Mouse (Mus musculus) lung, postnatal 36 days (tissue): ENCODE measurements around the gene Mum1.

ENCODE experiments used
- DNase-seq: peaks from one replicate; pipeline ENCODE4 v3.0.0; 2022; ENCODE audit warnings: mixed read lengths

Mum1 gene

DNA sequence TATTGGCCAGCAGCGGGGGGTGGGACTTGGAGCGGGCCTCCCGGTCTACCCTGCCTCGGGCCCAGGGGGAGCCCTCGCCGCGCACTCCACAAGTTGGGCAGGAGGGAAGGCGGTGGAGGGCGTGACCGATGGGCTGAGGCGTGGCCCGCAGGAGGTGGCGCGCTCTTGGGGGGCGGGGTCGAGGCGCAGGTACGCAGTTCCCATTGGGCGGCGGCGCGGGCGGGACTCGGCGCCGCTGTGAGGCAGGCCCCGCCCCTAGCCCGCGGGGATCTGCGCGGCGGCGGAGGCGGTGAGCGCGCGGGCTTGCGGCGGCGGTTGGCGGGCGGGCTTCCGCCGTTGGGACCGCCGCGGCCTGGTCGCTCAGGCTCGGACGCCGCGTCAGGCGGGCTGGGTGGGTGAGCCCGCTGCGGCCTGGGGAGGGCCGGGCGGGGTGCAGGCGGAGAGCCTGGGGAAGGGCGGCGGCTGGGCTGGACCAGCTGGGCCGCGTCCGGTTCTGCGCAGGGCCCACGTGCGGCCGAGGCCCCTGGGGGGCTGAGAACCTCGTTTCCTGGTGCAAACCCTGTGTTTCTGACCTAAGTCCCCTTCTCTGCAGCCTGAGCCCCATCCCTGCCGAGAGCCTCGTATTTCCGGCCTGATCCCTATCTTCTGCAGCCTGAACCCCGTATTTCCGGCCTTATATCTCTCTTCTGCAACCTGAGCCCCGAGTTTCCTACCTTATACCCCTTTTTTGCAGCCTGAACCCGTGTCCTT, at the start of gene Mum1:
Mum1 (plus strand) TSS at position 19 of the 750 bp plus-strand sequence.
- DNase-seq, result peak; percentile 100

DNA sequence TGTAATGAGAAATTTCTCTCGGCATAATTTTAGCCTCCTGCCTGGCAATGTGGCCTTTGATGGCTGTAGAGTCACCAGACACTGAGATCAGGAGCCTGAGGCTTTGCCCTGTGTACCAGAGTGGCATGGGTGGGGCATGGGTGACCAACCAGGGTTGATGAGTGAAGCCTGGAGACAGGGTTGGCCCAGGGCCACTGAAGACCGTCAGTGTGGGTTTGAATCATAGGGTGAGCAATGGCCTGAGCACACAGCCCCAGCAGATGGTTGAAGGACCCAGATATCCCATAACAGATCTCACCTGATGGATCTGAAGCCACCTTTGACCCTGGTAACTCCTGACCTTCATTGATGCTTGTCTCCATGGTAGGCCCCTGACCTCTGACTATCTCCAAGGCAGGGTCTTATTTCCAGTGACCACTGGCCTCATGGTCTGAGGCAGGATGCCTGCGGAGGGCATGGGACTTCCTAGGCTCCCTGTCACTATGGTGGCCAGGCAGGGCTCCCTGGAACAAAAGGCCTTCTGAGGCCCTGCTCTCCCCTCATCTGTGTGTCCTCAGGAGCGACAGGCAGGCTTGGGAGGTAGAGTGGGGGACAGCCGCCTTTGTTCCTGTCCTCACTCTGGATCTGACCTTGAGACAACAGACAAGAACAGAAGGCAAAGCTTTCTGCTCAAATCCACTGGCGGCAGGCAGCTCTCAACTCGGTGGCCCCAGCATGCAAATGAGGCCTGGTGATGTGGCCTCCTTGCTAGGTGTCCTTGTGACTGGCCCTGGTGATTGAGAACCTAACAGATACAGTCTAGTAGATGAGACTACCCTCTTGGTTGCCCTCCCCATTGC, 48.6 kb upstream of the Mum1 start:
- no peak for DNase-seq

DNA sequence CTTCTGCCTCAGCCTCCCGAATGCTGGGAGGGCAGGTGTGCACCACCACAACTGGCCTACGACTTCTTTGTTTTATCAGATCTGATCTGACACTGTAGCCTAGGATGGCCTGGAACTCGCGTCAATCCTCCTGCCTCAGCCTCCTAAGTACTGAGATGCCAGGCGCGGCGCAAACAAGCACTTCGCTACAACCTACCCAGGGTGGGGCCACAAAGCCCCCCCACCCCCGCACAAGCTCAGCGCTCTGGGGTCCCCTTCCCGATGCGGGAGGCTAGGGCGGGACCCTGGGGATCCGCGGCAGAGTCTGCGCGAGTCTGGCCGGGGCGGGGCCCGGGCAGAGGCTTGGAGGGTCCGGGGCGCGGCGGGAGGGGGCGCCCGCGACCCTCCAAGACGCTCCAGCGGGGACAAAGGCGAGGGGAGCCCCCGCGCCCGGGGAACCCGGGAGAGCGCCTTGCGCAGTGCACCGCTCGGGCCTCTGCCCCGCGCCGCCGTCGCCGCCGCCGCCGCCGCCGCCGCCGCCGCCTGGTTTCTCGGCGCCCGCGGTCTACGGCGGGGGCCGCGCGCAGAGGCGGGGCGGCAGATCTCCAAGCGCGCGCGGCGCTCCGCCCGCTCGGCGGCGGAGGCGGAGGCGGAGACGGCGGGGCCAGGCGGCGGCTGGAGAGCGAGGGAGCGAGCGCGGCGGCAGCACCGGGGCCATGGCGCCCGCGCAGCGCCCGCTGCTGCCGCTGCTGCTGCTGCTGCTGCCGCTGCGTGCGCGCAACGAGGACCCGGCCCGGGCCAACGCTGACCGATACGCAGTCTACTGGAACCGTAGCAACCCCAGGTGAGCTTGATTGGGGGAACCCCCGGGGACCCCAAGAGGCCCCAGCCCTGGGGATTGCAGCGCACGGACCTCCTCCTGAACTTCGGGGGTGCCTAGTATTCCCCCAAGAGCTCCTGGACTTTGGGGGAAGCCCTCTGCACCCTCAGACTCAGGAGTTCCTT, 46.9 kb upstream of the Mum1 start, which contains the start of gene Efna2:
Efna2 (plus strand) TSS at position 415 of the 984 bp plus-strand sequence.
- no peak for DNase-seq

DNA sequence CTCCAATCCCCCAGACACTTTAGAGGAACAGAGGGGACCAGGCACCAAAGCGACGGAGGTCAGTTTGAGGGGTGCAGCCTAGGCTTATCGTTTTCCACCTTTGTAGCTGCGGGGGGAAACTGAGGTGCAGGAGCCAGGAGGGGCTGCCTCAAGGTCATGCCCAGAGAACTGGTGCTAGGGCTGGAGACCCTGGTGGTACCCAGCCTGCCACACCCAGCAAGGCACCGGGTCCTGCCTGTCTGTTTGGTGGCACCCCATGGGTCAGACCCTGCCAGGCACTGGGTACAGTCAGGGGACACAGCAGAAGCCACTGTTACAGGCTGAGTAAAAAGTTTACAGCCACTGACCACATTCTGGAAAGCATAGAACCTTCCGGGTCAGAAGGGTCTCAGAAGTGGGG, 45.9 kb upstream of the Mum1 start:
- no peak for DNase-seq

DNA sequence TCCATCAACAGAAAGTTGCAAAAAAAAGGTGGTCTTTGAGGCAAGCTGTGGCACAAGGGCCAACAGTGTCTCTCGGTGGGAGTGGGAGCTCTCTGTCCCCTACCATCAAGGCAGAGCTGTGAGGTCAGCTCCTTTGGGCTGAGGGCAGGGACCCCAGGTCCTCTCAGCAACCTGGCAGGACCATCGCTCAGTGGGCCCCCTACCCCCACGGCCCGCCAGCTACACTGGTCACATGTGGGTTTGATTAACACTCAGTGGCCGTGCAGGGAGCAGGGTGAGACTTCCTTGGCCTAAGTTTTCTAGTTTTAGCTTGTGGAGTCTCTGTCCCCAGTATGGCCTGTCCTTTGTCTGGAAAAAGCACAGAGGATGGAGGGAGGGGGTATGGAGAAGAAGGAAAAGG, 45.4 kb upstream of the Mum1 start:
- no peak for DNase-seq

GRCm38 (mm10) chr10:80182547-80182946, 43.7 kb upstream of the Mum1 start:
- DNase-seq, result no peak

DNA sequence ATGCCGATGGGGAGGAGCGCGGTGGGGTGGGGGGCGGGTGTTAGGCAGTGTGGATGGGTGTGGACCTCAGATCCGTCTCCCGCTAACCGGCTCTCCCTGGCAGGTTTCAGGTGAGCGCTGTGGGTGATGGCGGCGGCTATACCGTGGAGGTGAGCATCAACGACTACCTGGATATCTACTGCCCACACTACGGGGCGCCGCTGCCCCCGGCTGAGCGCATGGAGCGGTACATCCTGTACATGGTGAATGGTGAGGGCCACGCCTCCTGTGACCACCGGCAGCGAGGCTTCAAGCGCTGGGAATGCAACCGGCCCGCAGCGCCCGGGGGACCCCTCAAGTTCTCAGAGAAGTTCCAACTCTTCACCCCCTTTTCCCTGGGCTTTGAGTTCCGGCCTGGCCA, 39.6 kb upstream of the Mum1 start:
- DNase-seq, result no peak

DNA sequence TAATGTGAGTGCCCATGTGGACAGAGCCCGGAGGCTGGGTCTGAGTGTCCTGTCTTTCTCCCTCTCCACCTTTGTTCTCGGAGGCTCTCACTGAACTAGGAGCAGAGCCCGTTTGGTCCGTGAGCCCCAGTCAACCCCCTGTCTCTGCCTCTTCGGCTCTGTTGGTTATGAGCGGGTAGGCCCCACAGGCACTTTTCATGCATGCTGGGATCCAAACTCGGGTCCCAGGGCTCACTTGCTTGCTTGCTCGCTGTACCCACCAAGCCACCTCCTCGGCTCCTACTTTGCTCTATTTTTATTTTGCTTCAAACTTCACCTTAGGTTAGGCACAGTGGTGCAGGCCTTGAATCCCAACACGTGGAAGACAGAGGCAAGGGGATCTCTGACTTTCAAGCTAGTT, 38.5 kb upstream of the Mum1 start:
- DNase-seq, result no peak

GRCm38 (mm10) chr10:80188453-80189024, 37.7 kb upstream of the Mum1 start:
- DNase-seq, result no peak

GRCm38 (mm10) chr10:80189999-80190398, 36.2 kb upstream of the Mum1 start:
- DNase-seq, result no peak

- peak; percentile 38 for DNase-seq
Observed at GRCm38 (mm10) chr10:80190491-80191051, 35.7 kb upstream of the Mum1 start.

- DNase-seq, result no peak
Observed at GRCm38 (mm10) chr10:80193976-80194375, 32.3 kb upstream of the Mum1 start.

- no peak for DNase-seq
Observed at GRCm38 (mm10) chr10:80194441-80194840, 31.8 kb upstream of the Mum1 start.

GRCm38 (mm10) chr10:80196167-80196566, 30.1 kb upstream of the Mum1 start:
- DNase-seq, result no peak

GRCm38 (mm10) chr10:80196778-80197581, 29.3 kb upstream of the Mum1 start:
- no peak for DNase-seq

DNA sequence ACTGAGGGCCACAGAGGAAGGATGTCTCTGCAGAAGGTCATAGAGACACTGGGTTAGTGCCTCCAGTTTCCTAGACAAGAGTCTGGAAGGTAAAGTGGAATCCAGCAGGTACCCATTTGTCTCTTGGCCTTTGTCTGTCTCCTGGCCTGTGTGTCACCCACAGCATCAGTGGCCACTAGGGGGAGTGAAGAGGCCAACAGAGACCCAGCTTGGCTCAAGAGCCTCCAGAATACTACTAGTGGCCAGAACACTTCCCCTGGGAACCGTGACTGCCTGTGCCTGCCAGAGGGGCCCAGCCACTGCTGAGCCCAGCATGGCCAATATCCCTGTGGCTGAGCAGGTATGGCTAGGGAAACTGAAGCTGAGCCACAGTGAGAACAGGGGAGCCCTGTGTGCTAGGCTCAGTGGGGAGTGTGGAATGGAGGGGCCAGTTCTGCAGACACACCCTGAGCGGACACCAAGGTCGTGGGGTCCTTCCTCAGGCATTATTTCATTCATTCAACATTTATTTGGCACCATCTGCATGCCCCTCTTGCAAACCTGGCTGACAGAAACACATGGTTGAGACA, 26.7 kb upstream of the Mum1 start:
- DNase-seq, result peak; percentile 97

DNA sequence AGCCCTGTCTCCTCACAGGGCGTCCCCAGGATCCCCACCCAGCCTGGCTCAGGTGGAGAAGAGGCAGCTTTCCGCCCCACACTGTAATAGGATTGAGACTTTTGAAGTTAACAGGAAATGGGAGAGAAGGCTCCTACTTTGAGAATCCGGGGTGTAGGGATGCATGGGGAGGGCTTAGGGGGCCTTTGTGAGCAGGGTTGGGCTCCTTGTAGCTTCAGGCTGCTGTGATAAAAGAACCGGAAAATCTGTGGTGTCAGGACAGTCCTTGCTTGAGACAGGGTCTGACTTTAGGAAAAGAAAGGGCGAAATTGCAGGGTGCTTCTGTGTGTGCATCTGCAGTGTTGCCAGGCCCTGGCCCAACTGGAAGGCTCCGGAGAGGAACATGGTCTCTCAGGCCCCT, 25.7 kb upstream of the Mum1 start:
- no peak for DNase-seq

DNA sequence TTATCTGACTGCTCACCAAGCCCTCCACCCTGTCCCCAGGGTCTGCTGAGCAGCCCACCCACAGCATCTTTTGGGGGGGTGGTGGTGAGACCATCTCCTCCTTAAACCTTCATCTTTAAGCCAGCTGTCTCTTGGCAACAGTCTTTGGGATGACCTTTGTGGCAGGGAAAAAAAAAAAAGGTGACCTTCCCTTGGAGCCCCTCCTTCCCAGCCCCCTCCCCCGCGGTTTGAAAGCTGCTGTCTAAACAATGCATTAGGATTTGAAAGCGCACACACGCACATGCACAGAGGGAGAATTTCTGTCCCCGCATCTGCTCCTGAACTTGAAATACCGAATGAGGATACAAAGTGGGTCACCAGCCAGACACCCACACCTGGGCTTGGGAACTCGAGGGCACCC, 22.2 kb upstream of the Mum1 start:
- DNase-seq, result no peak

GRCm38 (mm10) chr10:80207201-80207600, 19.0 kb upstream of the Mum1 start:
- no peak for DNase-seq

DNA sequence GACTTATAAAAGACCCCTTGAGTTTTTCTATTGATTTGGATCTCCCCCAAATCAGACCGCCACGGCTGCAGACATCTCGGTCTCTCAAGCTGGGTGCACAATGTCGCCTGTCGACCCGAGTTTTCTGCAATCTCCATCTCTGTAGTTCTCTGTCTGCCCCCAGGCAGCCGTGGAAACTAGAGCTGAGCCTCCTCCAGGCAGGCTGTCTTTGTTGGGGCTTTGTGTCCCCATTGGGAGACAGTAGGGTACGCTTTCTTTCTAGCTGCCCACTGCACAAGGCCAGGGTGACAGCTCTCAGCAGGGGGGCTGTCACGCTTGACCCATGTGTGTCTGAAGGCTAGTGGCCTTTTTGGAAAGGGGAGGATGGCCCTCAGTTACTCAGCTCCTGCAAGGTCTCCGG, 18.6 kb upstream of the Mum1 start:
- no peak for DNase-seq

DNA sequence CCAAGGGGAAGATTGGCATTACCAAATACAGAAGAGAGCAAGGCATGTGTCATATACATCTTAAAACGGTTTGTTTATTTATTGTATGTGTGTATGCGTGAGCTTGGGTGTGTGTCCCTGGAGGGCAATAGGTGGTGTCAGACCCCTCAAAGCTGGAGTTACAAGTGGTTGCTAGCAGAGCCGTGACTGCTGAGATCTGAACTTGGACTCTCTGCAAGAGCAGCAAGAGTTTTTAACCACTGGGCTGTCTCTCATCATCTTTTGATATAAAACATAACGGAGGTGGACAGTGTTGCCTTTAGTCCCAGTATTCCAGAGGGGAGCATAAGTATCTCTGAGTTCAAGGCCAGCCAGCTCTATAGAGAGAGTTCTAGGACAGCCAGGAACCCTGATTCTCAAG, 18.0 kb upstream of the Mum1 start:
- DNase-seq, result no peak
